Mouse (Mus musculus): Measurements from ENCODE around the gene Slc22a14. TPM values are rescaled to one million over a fixed set of nuclear protein-coding genes. Genes with fewer than 3 reads are reported as not detected.

The Slc22a14 gene
- polyA plus RNA-seq, 1 experiment = not detected

DNA sequence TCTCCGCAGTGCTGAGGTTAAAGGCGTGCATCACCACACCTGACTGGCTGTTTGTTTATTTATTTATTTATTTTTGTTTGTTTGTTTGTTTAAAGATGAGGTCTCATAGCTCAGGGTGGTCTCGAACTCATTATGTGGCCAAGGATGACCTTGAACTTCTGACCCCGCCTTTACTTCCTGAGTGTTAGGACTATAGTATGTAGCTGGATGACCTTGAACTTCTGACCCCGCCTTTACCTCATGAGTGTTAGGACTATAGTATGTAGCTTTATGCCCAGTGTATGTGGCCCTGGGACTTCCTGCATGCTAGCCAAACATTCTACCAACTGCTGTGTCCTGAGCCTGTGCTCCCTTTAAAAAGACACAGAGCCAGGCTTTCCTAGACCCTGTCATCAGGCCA is 3.9 kb downstream of the Slc22a14 start:
- no peak overlapping the region for H3K4me3 ChIP-seq (ENCODE audit: low read depth, low read length)
- WGBS = 91% methylated on average over 5 of the region's 5 CpGs
- H3K27ac ChIP-seq (ENCODE audit: insufficient read depth, low read depth, low read length) = no peak overlapping the region
- H3K36me3 ChIP-seq (ENCODE audit: control insufficient read depth, insufficient read depth, low read length) = no peaks in the 10 kb centered on the region
- no peaks in the 10 kb centered on the region for H3K27me3 ChIP-seq (ENCODE audit: control insufficient read depth, insufficient read depth, low read length)
- no peak for TF ChIP-seq CTCF (IDR thresholded peaks at IDR 0.05; ENCODE audit: extremely low read depth, insufficient read length, insufficient replicate concordance, low read depth, low read length)
- no peak for TF ChIP-seq POLR2A (IDR thresholded peaks at IDR 0.05; ENCODE audit: low read depth, low read length)
- H3K4me1 ChIP-seq (ENCODE audit: control insufficient read depth, insufficient read depth, insufficient read length, low read length) = peaks cover 8% of the 10 kb centered on the region; the same call in 1 of the 2 replicates

DNA sequence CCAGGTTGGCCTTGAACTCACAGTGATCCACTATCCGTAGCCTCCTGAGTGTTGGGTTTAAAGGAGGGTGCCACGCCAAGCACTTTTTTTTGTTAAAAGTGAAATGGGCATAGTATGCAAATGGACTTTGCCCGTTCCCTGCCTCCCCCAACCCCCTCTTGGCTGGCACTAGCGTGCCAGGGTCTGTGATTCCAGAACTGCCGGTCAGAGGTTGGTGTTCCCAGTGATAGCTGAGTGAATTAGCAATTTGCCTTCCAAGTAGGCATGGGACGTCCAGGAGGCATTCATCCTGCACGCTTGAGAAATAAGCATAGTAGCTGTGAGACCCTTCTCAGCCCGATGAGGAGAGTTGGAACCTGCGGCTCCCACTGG is 7.3 kb downstream of the Slc22a14 start:
- Histone ChIP-seq H3K27ac (ENCODE audit: insufficient read depth, low read depth, low read length) (no peak overlapping the region), H3K27me3 (ENCODE audit: control insufficient read depth, insufficient read depth, low read length) (no peaks in the 10 kb centered on the region)
- no peak for TF ChIP-seq CTCF (IDR thresholded peaks at IDR 0.05; ENCODE audit: extremely low read depth, insufficient read length, insufficient replicate concordance, low read depth, low read length)
- no peak for TF ChIP-seq POLR2A (IDR thresholded peaks at IDR 0.05; ENCODE audit: low read depth, low read length)

DNA sequence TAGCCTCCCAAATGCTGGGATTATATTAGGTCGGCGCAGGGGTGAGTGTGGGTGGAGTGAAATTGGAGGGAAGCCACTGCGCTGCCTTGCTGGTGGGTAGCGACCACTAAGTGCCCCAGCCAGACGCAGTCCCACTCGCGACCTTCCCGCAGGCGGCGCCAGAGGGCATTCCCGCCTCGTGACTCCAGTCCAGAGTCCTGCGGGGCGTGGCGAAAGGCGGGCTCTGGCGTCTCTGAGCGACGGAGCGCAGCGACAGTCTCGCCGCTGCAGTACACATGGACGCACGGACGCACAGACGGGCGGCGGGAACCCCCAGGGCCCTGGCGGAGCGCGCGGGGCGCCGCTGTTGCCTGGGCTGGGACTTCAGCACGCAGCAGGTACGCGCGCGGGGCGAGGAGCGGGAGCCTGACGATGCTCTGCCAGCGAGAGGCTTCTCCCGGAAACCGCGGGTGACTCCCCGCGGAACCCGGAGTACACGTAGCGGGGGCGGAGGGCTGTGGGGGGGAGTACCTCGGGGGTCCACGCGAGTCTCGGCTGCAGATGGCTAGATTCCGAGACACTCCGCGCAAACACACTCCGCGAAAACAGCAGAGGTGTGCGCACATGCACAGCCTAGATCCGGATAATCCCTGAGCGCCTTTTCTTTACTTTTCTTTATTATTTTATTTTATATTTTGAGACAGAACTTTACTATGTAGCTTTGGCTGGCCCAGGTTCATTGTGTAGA is 7.9 kb downstream of the Slc22a14 start, which contains the start of gene Xylb:
Gene Xylb (plus strand): TSS at position 51 of the 727 bp plus-strand sequence.
- no peaks in the 10 kb centered on the region for H3K27me3 ChIP-seq (ENCODE audit: control insufficient read depth, insufficient read depth, low read length)
- peak within 1 kb of the TSS; percentile 78 for H3K4me3 ChIP-seq (ENCODE audit: low read depth, low read length)
- no peak within 1 kb of the TSS for H3K27ac ChIP-seq (ENCODE audit: insufficient read depth, low read depth, low read length)
- TF ChIP-seq POLR2A (IDR thresholded peaks at IDR 0.05; ENCODE audit: low read depth, low read length) (peak; percentile 57; the same call in 1 of the 2 replicates), CTCF (IDR thresholded peaks at IDR 0.05; ENCODE audit: extremely low read depth, insufficient read length, insufficient replicate concordance, low read depth, low read length) (peak; percentile 79)
- H3K36me3 ChIP-seq (ENCODE audit: control insufficient read depth, insufficient read depth, low read length) = no peaks in the 10 kb centered on the region
- H3K4me1 ChIP-seq (ENCODE audit: control insufficient read depth, insufficient read depth, insufficient read length, low read length) = peaks cover 2% of the 10 kb centered on the region; the same call in 1 of the 2 replicates
- 1% methylated on average over 65 of the region's 65 CpGs for WGBS

More for the DNA sequence above, 7.3 kb downstream of the Slc22a14 start:
- no peaks in the 10 kb centered on the region for H3K36me3 ChIP-seq (ENCODE audit: control insufficient read depth, insufficient read depth, low read length)
- peak overlapping the region; percentile 78 for H3K4me3 ChIP-seq (ENCODE audit: low read depth, low read length)
- H3K4me1 ChIP-seq (ENCODE audit: control insufficient read depth, insufficient read depth, insufficient read length, low read length) = peaks cover 5% of the 10 kb centered on the region; the same call in 1 of the 2 replicates
- WGBS = 16% methylated on average over 9 of the region's 9 CpGs

DNA sequence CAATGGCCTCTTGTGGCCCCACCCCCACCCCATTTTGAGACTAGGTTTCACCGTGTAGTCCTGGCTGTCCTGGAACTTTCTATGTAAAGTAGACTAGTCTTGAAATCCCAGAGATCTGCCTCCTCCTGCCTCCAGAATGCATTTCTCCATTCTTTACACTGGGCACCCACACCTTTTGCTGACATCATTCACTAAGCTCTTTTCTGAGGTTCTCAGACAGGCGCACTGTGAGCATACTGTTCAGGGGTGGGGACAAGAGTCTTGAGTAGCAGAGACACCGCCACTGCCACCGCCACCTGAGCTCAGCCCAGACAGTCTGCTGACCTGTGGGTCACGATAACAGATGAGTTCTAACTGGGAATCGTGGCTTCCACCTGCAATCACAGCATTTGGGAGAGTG is 9.4 kb downstream of the Slc22a14 start:
- TF ChIP-seq POLR2A (IDR thresholded peaks at IDR 0.05; ENCODE audit: low read depth, low read length) (no peak), CTCF (IDR thresholded peaks at IDR 0.05; ENCODE audit: extremely low read depth, insufficient read length, insufficient replicate concordance, low read depth, low read length) (no peak)
- H3K4me3 ChIP-seq (ENCODE audit: low read depth, low read length) = no peak overlapping the region
- H3K36me3 ChIP-seq (ENCODE audit: control insufficient read depth, insufficient read depth, low read length) = peaks cover 7% of the 10 kb centered on the region
- WGBS = 84% methylated on average over 6 of the region's 6 CpGs
- H3K27me3 ChIP-seq (ENCODE audit: control insufficient read depth, insufficient read depth, low read length) = no peaks in the 10 kb centered on the region
- peaks cover 2% of the 10 kb centered on the region; the same call in 1 of the 2 replicates for H3K4me1 ChIP-seq (ENCODE audit: control insufficient read depth, insufficient read depth, insufficient read length, low read length)
- no peak overlapping the region for H3K27ac ChIP-seq (ENCODE audit: insufficient read depth, low read depth, low read length)

DNA sequence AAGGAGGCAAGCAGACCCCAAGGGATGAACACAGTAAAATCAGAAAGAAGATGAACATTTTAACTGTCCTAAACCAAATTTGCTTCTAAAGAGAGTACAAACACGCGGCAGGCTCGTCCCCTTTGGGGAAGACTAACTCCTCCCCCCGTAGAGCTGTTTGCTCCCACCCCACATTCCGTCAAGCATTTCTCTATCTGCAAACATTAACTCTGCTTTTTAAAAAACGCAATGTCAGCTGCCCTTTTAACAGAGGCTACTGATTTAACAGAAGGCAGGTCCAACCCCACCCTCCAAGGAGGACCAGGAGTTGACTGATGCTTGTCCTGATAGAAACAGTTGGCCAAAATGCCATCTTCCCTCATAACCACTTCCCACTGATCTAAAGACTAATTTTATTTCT is 11.4 kb downstream of the Slc22a14 start:
- TF ChIP-seq CTCF (IDR thresholded peaks at IDR 0.05; ENCODE audit: extremely low read depth, insufficient read length, insufficient replicate concordance, low read depth, low read length) = no peak
- TF ChIP-seq POLR2A (IDR thresholded peaks at IDR 0.05; ENCODE audit: low read depth, low read length) = no peak
- no peaks in the 10 kb centered on the region for H3K27me3 ChIP-seq (ENCODE audit: control insufficient read depth, insufficient read depth, low read length)
- peaks cover 2% of the 10 kb centered on the region; the same call in 1 of the 2 replicates for H3K4me1 ChIP-seq (ENCODE audit: control insufficient read depth, insufficient read depth, insufficient read length, low read length)
- H3K4me3 ChIP-seq (ENCODE audit: low read depth, low read length) = no peak overlapping the region
- no peak overlapping the region for H3K27ac ChIP-seq (ENCODE audit: insufficient read depth, low read depth, low read length)
- WGBS = 71% methylated on average over 6 of the region's 6 CpGs
- H3K36me3 ChIP-seq (ENCODE audit: control insufficient read depth, insufficient read depth, low read length) = peaks cover 19% of the 10 kb centered on the region

DNA sequence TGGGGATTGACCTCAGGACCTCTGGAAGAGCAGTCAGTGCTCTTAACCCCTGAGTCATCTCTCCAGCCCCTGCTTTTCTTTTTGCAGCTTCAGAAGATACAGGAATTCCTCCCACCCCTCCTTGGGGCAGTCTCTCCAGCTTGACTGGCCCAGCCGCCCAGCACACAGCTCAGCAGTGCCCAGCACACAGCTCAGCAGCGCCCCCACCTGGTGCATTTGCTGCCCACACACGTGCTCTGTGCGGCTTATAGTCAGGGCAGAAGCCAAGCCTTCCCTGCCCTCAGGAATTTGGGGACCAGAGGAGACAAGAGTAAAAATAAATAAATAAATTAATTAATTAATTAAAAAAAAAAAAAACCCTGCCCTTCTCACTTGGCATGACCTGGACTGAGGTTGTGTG is 13.3 kb downstream of the Slc22a14 start:
- H3K4me3 ChIP-seq (ENCODE audit: low read depth, low read length) = no peak overlapping the region
- no peak for TF ChIP-seq POLR2A (IDR thresholded peaks at IDR 0.05; ENCODE audit: low read depth, low read length)
- TF ChIP-seq CTCF (IDR thresholded peaks at IDR 0.05; ENCODE audit: extremely low read depth, insufficient read length, insufficient replicate concordance, low read depth, low read length) = peak; percentile 78
- peaks cover 34% of the 10 kb centered on the region for H3K36me3 ChIP-seq (ENCODE audit: control insufficient read depth, insufficient read depth, low read length)
- 25% methylated on average over 4 of the region's 4 CpGs for WGBS
- H3K27ac ChIP-seq (ENCODE audit: insufficient read depth, low read depth, low read length) = no peak overlapping the region
- H3K4me1 ChIP-seq (ENCODE audit: control insufficient read depth, insufficient read depth, insufficient read length, low read length) = no peaks in the 10 kb centered on the region
- no peaks in the 10 kb centered on the region for H3K27me3 ChIP-seq (ENCODE audit: control insufficient read depth, insufficient read depth, low read length)

DNA sequence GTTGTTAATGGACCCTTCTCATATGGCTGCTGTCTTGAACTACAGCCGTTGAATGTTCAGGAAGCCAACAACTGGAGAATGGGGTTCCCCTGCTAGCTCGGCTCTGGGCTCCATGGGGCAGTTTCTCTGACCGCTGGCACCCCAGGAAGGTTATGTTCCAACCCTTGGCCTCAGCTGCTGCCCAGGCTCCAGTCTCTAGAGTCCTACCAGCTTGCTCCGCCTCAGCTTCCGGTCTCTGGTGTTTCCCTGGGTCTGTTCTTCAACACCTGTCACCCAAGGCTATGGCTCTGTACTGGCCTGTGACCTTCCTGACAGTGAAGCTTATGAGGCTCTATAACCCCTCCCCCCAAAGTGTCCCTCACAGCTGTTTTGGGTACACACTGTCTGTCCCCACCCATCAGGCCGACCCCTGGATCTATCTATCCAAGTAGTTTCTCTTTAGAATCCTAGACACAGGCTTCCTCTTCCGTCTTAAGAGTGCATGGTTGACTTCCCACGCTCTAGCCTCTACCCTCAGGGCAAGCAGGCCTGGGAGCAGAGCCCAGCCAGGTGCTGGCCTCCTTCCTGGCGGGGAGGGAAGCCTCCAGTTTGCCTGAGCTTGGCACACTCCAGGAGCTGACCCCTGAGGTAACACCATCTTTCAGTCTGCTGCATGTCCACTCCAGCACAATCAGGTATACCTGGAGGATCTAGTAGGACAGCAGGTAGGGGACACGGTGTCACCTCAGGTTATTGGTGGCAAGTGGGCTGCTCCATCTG is 14.2 kb downstream of the Slc22a14 start:
- Histone ChIP-seq H3K4me1 (ENCODE audit: control insufficient read depth, insufficient read depth, insufficient read length, low read length) (no peaks in the 10 kb centered on the region), H3K4me3 (ENCODE audit: low read depth, low read length) (no peak overlapping the region), H3K27me3 (ENCODE audit: control insufficient read depth, insufficient read depth, low read length) (no peaks in the 10 kb centered on the region), H3K27ac (ENCODE audit: insufficient read depth, low read depth, low read length) (no peak overlapping the region), H3K36me3 (ENCODE audit: control insufficient read depth, insufficient read depth, low read length) (peaks cover 41% of the 10 kb centered on the region)
- TF ChIP-seq POLR2A (IDR thresholded peaks at IDR 0.05; ENCODE audit: low read depth, low read length) (no peak), CTCF (IDR thresholded peaks at IDR 0.05; ENCODE audit: extremely low read depth, insufficient read length, insufficient replicate concordance, low read depth, low read length) (no peak)
- 85% methylated on average over 10 of the region's 10 CpGs for WGBS
